Mouse (Mus musculus): Measurements from ENCODE around the gene Syngr2. TPM values are rescaled to one million over a fixed set of nuclear protein-coding genes. Genes with fewer than 3 reads are reported as not detected.

The Syngr2 gene
- total RNA-seq (2021) = 10 to 100 TPM in 1 of 2 experiments, 1 to 10 TPM in 1; 7.5 to 10.9 TPM

DNA sequence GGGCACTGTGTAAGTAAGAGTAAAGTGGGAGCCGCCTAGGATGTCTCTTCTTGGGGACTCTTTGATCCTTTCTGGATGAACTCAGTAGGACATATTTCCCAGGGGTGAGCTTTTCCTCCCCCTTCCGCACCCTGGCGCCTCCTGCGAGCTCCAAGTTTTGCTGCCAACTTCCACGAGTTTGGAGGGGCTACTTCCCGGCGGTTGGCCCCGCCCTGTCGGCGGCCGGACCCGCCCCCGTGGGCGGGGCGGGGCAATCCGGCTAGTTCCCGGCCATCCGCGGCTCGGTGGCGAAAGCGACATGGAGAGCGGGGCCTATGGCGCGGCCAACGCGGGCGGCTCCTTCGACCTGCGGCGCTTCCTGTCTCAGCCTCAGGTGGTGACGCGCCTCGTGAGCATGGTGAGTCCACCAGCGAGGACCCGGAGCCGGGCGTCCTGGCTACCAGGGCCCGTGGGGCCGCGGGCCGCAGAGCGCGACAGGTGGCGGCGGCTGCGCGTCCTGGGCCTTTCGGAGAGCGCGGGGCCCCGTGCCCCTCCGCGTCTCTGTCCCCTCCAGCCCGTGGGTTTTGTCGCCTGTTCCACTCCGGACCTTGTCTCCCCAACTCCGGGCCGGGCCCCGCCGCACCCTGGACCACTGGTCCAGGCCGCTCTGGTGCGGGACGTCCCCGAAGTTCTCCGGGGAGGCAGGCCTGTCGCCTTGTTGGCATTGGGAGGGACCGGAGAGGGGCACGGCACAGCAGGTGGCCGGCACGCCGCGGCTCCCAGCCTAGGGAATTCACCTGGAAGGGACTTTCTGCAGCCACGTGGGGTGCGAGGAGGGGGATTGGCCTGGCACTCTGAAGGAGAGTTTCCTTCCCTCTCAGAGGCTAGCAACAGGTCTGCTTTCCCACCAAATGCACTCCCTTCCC lies at the start of gene Syngr2, which contains the start of gene Gm20708:
Gene Syngr2 (plus strand): TSS at position 262 of the 905 bp plus-strand sequence.
Gene Gm20708 (plus strand): TSS at position 262 of the 905 bp plus-strand sequence.
- intact Hi-C loops (cut with DNase I) = no loop called here
- peak in 1 of 2 experiments; percentile 83 for DNase-seq (ENCODE audit: extremely low spot score in 1 of 2, low spot score in 2 of 2)

DNA sequence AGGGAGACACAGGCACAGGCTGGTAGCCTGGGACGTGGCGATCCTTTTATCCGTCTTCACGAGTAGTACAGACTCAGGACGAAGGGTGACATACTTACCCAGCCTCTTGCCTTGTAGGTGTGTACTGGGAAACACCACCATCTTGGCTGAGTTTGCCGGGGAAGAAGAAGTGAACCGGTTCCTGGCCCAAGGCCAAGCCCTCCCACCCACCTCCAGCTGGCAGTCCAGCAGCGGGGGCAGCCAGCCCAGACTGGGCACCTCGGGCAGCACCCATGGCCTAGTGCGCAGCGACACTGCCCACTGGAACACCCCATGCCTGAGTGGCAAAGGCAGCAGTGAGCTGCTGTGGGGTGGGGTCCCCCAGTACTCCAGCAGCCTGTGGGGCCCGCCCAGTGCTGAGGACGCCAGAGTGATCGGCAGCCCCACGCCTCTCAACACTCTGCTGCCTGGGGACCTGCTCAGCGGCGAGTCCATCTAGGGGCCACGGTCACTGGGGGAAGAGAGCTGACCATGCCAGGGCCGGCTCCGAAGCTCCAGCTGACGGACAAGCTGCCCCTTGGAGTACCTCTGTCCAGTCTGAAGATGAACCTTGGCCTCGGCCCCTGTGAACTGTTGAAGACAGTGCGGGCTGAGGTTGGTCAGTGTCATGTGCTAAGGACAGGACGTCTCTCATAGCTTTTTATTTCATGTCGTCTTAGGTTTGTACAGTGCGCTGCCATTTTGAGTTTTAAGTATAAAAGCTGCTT lies 48.9 kb upstream of the Syngr2 start:
- intact Hi-C loops (cut with DNase I) = no loop called here

DNA sequence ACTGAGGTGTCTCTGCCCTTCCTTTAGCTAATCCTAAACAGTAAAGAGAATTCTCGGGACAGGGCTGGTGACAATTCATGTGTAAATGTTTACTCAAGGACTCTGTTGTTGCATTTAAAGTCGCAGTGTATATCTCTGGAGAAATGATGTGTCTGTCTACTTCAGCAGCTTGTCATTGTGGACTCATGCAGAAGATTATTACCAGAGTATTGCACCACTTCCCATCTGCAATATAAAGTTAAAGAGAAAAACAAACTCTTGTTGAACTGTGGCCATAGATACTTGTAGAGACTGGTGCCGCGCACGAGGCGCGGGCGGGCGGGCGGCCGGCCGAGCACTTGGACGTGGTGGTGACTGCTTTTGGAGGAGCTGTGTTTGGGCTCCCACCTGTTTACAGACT lies 47.7 kb upstream of the Syngr2 start:
- DNase-seq (ENCODE audit: extremely low spot score in 1 of 2, low spot score in 2 of 2) = no peak
- intact Hi-C loops (cut with DNase I) = no loop called here

More for the DNA sequence above, 48.9 kb upstream of the Syngr2 start:
- no peak for DNase-seq (ENCODE audit: extremely low spot score in 1 of 2, low spot score in 2 of 2)

DNA sequence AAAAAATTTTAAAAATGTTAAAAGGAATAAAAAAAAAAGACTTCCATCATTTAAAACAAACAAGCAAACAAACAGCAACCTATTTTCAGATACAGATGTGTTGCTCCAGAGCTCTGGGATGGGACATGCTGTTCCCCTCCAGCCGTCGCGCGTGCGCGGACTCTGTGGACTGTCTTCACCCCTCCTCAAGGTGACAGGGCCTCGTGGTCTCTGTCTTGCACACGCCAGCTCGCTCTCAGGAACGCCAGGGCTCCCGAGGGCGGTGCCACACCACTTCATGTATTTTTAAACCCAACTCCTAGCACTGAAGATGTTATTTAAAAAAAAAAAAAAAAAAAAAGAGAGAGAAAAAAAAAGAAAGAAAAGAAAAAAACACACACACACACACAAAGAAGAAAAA lies 47.2 kb upstream of the Syngr2 start:
- intact Hi-C loops (cut with DNase I) = no loop called here
- no peak for DNase-seq (ENCODE audit: extremely low spot score in 1 of 2, low spot score in 2 of 2)

DNA sequence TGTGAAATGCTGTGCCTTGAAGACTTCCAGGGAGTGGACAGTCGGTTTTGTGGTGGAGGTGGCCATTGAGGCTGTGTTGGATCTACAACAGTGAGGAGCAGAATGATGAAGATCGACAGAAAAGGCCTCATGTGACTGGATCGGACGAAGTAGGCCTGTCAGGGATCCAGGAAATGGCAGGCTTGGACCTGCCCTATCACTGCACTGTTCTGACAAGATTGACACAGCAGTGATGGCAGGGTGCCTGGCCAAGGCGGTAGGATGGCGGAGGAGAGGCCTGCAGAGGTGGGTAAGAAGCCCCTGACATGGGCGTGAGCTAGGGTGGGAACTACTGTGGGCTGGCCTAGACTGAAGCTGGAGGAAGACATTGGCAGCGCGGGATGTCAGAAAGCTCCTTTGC lies 45.1 kb upstream of the Syngr2 start:
- DNase-seq (ENCODE audit: extremely low spot score in 1 of 2, low spot score in 2 of 2) = no peak
- intact Hi-C loops (cut with DNase I) = no loop called here

DNA sequence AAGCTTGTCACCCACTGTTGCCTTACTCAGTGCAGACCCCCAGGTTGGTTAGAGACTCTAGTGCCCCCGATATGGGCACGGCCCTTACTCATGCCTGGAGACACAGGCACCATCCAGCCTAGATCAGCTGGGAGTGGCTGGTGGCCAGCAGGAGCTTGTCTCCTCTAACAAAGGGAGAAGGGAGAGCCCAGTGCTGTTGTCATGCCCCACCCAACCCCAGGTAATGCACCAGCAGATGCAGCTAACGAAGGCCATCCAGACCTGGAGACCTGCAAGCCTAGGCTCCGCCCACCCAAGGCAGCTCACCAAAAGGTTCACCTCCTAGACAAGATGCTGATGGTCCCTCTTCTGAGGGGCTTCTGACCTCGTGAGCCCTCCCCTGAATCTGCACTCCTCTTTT lies 44.1 kb upstream of the Syngr2 start:
- intact Hi-C loops (cut with DNase I) = no loop called here
- peak in 1 of 2 experiments; percentile 34 for DNase-seq (ENCODE audit: extremely low spot score in 1 of 2, low spot score in 2 of 2)

DNA sequence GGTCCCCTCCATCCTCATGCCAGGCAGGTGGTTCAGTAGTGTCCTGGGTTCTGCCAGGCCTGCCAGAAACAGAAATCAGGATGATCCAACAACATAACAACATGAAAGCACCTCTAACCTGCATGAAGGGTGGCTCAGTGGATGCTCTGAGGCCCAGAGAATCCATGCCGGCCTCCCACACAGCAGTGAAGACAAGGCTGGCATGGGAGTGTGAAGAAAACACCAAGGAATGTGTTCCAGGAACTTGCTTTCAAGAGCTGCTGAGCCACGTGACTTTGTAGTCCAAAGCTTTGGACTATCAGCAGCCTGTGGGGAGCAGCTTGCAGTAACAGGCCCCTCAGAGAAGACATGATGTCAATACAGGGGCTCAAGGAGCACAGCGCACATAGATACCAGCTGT lies 43.2 kb upstream of the Syngr2 start:
- no peak for DNase-seq (ENCODE audit: extremely low spot score in 1 of 2, low spot score in 2 of 2)

DNA sequence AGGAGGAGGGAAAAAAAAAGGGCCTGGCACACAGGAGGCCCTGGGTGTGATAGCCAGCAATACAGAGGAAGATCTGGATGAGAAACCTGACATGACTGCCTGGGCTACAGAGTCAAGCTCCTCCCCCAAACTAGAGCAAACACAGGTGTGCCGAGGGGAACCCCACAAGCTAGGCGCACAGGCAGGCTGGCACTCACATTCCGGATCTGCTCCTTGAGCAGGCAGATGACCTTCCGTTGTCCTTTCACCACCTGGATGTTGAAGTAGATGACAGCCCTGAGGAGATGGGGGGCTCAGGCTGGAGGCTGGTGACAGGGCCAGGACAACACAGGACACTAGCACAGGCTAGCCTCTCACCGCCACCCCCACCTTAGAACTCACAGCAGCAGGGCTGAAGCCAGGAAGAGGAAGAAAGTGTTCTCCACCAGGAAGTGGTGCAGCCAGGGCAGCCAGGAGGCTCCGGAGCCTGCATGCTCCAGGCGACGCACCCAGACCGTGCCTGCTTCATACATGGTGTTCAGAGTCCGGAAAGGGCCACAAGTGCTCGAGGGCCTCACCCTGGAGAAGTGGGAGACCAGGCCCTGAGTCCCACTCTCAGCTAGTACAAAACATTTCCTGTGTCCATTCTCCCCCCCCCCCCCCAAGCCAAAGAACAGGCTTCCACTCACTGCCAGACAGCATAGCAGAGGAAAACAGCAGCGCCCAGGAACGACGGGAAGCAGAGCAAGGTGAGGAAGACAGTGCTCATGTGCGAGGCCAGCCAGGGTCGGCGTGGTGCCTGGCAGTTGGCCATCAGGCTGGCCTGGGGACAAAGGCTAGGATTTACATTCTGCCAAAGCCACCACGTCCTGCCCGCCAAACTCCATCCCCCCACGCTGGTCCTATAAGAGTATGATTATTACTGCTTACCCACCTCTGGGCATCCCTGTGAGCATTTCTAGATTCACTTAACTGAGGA lies 40.5 kb upstream of the Syngr2 start:
- DNase-seq (ENCODE audit: extremely low spot score in 1 of 2, low spot score in 2 of 2) = peak in 1 of 2 experiments; percentile 44
- intact Hi-C loops (cut with DNase I) = no loop called here

More for the DNA sequence above, 43.2 kb upstream of the Syngr2 start:
- intact Hi-C loops (cut with DNase I) = no loop called here

DNA sequence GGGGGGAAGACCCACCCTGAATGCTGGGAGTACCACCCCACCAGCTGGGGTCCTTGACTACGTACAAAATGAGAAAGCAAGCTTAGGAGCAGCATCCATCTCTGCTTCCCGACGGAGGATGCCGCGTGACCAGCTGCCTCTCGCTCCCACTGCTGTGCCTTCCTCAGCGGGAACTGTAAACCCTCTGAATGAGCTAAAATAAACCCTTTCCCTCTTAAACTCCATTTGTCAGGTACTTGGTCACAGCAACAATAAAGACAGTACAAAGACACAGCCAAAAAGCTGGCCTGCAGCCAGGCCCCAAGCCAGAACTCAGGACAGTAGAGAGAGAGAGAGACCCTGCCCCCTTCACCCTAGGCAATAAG lies 39.8 kb upstream of the Syngr2 start:
- intact Hi-C loops (cut with DNase I) = no loop called here

DNA sequence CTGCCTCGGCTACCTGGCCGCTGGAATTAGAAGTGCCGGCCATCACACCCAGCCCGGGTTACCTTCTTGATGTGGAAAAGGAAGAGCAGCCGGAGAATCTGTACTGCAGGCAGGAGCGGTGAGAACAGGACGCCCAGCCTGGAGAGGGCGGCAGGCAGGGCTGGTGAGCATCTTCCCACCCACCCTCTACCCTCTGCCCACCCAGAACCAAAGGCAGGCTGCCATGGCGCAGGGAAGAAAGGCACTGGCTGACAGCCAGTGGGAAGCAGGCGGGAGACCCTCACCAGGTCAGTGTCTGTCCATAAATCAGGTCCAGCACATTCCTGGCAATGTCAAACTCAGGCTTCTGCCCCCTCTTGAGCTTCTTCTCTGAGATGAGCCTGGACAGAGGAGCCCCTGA lies 39.1 kb upstream of the Syngr2 start:
- no peak for DNase-seq (ENCODE audit: extremely low spot score in 1 of 2, low spot score in 2 of 2)
- intact Hi-C loops (cut with DNase I) = no loop called here

More for the DNA sequence above, 39.8 kb upstream of the Syngr2 start:
- peak in 1 of 2 experiments; percentile 22 for DNase-seq (ENCODE audit: extremely low spot score in 1 of 2, low spot score in 2 of 2)

DNA sequence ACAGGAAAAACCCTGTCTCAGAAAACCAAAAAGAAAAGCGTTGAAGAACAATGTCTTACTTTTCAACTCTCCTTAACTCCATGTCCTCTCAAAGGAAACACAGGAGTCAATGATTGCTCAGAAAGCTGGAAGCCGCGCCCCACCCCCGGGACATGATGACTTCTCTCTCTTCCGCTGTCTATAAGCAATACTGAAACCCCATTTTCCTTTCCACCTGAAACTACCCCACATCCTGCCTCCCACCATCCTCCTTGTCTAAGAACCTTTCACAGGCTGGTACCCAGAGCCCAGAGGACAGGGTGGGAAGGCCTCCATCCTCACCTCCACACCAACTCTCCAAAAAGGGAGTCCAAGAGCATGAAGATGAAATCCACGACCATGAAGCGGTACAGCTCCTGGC lies 37.1 kb upstream of the Syngr2 start:
- no peak for DNase-seq (ENCODE audit: extremely low spot score in 1 of 2, low spot score in 2 of 2)
- intact Hi-C loops (cut with DNase I) = no loop called here

DNA sequence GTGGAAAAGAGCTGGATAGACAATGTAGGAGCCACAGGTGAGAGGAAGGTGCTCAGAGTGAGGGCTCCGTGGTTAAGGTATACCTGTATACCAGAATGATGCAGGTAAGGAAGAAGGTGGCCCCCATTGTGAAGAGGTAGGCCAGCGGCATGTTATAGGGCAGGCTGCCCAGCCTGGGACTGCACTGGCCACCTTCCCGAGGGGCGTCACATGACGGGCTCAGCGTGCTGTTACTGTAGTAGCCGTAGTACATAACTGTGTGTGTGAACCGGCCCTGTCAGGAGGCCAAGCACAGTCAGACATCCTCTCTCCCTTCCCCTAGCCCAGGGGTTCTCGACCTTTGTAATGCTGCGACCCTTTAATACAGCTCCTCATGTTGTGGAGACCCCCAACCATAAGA lies 34.5 kb upstream of the Syngr2 start:
- intact Hi-C loops (cut with DNase I) = no loop called here
- no peak for DNase-seq (ENCODE audit: extremely low spot score in 1 of 2, low spot score in 2 of 2)

DNA sequence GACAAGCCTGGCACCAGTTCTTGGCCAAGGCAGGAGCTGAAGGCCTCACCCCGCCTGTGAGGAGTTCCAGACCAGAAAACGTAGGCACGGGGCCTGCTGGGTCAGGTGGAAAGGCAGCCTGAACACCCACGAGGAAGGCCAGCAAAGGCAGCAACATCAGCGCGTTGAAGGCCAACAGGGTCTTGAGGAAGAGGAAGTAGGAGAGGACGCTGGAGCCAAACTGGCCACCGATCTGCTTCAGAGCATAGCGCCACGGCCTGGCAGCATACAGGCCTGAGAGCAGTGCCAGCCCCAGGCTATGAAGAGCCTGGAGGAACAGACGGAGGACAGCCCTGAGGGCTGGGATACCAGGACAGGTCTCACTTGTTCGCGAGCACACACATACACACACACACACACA lies 33.9 kb upstream of the Syngr2 start:
- intact Hi-C loops (cut with DNase I) = no loop called here
- DNase-seq (ENCODE audit: extremely low spot score in 1 of 2, low spot score in 2 of 2) = no peak

DNA sequence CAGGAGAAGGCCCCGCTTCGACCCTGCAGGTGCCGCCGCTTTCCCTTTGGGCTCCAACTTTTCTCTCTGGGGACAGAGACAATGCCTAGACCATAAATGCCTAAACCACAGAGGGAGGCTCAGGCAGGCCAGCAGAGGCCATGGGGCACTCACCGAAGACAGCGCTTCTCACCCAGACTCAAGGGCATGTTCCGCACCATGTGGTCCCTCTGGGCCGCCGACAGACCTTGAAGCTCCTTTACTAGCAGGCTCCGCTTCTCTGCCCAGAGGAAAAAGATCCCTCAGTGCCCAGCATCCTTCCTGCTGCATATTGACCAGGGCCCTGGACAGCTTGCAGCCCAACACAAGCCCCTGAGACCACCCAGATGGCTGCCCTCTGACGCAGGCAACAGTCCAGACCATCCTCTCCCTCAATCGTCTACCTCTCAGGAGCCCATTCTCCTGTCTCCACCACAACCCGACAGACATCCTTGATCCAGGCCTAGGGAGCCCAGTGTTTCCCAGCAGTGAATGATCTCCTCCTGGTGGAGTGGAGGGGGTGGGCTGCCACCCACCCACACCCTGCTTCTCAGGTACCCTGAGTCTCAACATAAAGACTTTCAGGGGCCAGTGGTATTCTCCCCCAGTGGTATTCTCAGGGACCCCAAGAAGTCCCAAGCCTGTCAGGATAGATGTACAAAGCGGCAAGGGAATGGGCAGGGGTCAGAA lies 33.2 kb upstream of the Syngr2 start:
- intact Hi-C loops (cut with DNase I) = no loop called here
- DNase-seq (ENCODE audit: extremely low spot score in 1 of 2, low spot score in 2 of 2) = no peak

DNA sequence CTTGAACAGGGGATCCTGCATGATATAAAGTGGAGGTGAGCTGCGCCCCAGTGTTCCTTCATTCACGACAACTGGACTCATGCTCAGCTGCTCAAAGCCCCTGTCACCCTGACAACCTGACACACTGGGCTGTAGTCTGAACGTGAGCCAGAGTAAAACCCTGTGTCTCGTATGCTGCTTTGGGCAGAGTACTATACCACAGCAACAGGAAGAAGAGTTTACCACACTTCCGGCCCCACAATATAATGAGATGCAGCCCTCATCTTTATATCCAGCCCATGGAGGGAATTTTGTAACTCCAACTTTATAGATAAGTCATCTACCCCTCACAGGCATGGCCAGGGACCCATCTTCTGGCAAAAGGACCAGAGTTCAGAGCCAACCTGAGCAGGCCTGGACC lies 32.4 kb upstream of the Syngr2 start:
- intact Hi-C loops (cut with DNase I) = no loop called here
- no peak for DNase-seq (ENCODE audit: extremely low spot score in 1 of 2, low spot score in 2 of 2)

DNA sequence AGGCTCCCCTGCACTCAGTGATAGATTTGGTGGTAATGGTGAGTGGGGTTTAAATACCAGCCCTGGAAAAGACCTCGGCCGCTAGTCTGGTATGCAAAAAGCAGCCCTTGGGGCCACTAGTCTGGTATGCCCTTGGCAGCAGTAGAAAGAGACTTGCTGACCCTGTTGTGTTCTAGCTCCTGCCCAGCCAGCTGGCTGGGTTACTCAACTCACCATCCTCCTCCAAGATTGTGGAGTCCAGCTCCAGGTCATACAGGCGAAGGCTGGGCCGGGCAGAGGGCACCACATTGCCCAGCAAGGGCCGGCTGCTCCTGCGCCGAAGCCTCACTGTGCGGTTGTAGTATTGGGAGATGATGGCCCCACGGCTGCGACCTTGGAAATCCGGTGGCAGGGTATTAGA lies 31.4 kb upstream of the Syngr2 start:
- DNase-seq (ENCODE audit: extremely low spot score in 1 of 2, low spot score in 2 of 2) = no peak
- intact Hi-C loops (cut with DNase I) = no loop called here

DNA sequence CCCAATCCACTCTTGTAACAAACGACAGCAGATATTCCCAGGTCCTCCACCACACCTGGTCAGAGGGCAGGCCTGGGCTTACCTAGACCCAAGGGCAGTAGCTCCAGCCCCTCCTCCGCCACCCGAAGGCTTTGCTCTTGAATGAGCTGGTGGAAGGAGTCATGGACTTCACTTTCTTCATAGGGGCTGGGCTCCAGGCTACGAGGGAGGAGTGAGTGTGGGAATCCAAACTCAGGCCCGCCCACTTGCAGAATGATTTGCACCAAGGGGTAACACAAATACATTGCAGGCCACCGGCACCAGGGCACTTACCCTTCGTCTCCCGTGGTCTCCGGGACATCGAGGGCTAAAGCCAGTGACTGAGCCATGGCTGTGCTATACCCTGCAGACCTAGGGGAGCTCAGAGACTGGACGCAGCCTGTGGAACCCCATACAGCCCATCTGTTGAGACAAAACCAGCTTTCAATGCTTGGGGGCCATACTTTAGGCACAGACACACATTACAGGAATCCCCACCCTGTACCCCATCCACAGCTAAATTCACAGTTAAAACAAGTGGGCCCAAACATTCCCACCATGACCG lies 30.5 kb upstream of the Syngr2 start:
- intact Hi-C loops (cut with DNase I) = no loop called here
- DNase-seq (ENCODE audit: extremely low spot score in 1 of 2, low spot score in 2 of 2) = peak in 1 of 2 experiments; percentile 53
